Mouse (Mus musculus): Measurements from ENCODE around the gene Slc6a4. TPM values are rescaled to one million over a fixed set of nuclear protein-coding genes. Genes with fewer than 3 reads are reported as not detected.
A peak's percentile ranks its signal among the peaks of the same experiment; 100 is the strongest.

The Slc6a4 gene
- polyA plus RNA-seq (2014; fragmentation: Nextera tagmentation; extraction: Ambion mirVana): 0.66 and 0.94 TPM in 2 replicates

- no peak for ATAC-seq (ENCODE audit: low read depth)
- Histone ChIP-seq H3K9me3 (ENCODE audit: control insufficient read depth, low read length) (no peaks in the 10 kb centered on the region), H3K36me3 (ENCODE audit: control insufficient read depth, insufficient read depth, low read length) (no peaks in the 10 kb centered on the region), H3K4me1 (ENCODE audit: control insufficient read depth, insufficient read depth, low read length) (peaks cover 9% of the 10 kb centered on the region), H3K27ac (ENCODE audit: low read depth, low read length) (no peak within 1 kb of the TSS), H3K27me3 (ENCODE audit: control insufficient read depth, insufficient read depth, low read length) (peaks cover 30% of the 10 kb centered on the region), H3K4me2 (ENCODE audit: low read depth, low read length) (peak within 1 kb of the TSS; percentile 89), H3K9ac (replicated peaks; ENCODE audit: low read depth, low read length) (peak within 1 kb of the TSS; percentile 47), H3K4me3 (ENCODE audit: low read depth, low read length) (peak within 1 kb of the TSS; percentile 39)
- WGBS: under 1% methylated on average over 48 of the region's 52 CpGs
Observed at GRCm38 (mm10) chr11:76997916-76998704, at the start of gene Slc6a4. TSS of gene Slc6a4 (plus strand) at chr11:76998603.

- Histone ChIP-seq H3K36me3 (ENCODE audit: control insufficient read depth, insufficient read depth, low read length) (peaks cover 46% of the 10 kb centered on the region), H3K9ac (replicated peaks; ENCODE audit: low read depth, low read length) (no peak overlapping the region), H3K9me3 (ENCODE audit: control insufficient read depth, low read length) (no peaks in the 10 kb centered on the region), H3K27me3 (ENCODE audit: control insufficient read depth, insufficient read depth, low read length) (no peaks in the 10 kb centered on the region), H3K4me3 (ENCODE audit: low read depth, low read length) (no peak overlapping the region), H3K4me1 (ENCODE audit: control insufficient read depth, insufficient read depth, low read length) (no peaks in the 10 kb centered on the region), H3K4me2 (ENCODE audit: low read depth, low read length) (no peak overlapping the region), H3K27ac (ENCODE audit: low read depth, low read length) (no peak overlapping the region)
- 94% methylated on average over 2 of the region's 2 CpGs for WGBS
- no peak for ATAC-seq (ENCODE audit: low read depth)
Observed at GRCm38 (mm10) chr11:76953536-76953935, 44.9 kb upstream of the Slc6a4 start.

DNA sequence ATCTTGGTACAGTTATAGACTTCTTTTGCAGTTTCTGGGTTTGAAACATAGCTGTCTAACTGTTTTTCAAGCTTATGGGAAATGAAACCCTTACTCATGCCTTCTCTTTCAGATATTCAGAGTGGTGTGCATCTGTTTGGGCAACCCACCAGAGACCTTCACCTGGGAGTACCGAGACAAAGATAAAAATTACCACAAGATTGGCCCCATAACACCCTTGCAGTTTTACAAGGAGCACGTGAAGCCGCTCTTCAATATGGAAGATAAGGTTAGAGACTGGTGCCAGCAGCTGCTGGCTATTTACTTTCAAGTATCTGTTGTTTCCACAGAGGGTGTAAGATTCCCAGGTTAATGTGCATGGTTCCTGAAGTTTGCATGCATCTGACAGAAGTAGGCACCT, 32.7 kb upstream of the Slc6a4 start:
- 96% methylated on average over 3 of the region's 3 CpGs for WGBS
- no peaks in the 10 kb centered on the region for H3K9me3 ChIP-seq (ENCODE audit: control insufficient read depth, low read length)
- no peak overlapping the region for H3K4me2 ChIP-seq (ENCODE audit: low read depth, low read length)
- no peak overlapping the region for H3K4me3 ChIP-seq (ENCODE audit: low read depth, low read length)
- no peak for ATAC-seq (ENCODE audit: low read depth)
- H3K9ac ChIP-seq (replicated peaks; ENCODE audit: low read depth, low read length): no peak overlapping the region
- no peaks in the 10 kb centered on the region for H3K4me1 ChIP-seq (ENCODE audit: control insufficient read depth, insufficient read depth, low read length)
- no peaks in the 10 kb centered on the region for H3K27me3 ChIP-seq (ENCODE audit: control insufficient read depth, insufficient read depth, low read length)
- no peak overlapping the region for H3K27ac ChIP-seq (ENCODE audit: low read depth, low read length)
- H3K36me3 ChIP-seq (ENCODE audit: control insufficient read depth, insufficient read depth, low read length): peaks cover 46% of the 10 kb centered on the region

DNA sequence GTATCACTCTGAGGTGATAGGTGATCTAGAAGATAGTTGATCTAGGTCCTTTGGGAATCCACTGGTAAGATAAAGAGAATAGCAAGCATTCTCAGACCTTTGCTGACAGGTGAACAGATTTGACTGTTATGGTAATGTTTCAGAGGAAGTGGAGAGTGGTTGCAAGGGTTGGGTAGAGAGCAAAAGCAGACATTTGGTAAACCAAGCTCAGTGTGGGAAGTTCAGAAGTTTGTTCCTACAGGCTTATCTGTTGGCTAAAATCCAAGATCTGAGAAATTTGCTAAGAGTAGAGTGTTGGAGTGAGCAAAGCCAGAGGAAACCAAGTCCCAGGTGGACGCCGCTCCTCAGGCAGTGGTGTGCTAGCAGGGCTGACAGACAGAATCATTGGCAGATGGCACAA, 28.1 kb upstream of the Slc6a4 start:
- H3K4me2 ChIP-seq (ENCODE audit: low read depth, low read length): no peak overlapping the region
- no peak overlapping the region for H3K9ac ChIP-seq (replicated peaks; ENCODE audit: low read depth, low read length)
- no peaks in the 10 kb centered on the region for H3K9me3 ChIP-seq (ENCODE audit: control insufficient read depth, low read length)
- H3K27me3 ChIP-seq (ENCODE audit: control insufficient read depth, insufficient read depth, low read length): no peaks in the 10 kb centered on the region
- WGBS: 98% methylated on average over 2 of the region's 2 CpGs
- ATAC-seq (ENCODE audit: low read depth): no peak
- H3K4me1 ChIP-seq (ENCODE audit: control insufficient read depth, insufficient read depth, low read length): no peaks in the 10 kb centered on the region
- no peak overlapping the region for H3K4me3 ChIP-seq (ENCODE audit: low read depth, low read length)
- no peak overlapping the region for H3K27ac ChIP-seq (ENCODE audit: low read depth, low read length)
- peaks cover 70% of the 10 kb centered on the region for H3K36me3 ChIP-seq (ENCODE audit: control insufficient read depth, insufficient read depth, low read length)

DNA sequence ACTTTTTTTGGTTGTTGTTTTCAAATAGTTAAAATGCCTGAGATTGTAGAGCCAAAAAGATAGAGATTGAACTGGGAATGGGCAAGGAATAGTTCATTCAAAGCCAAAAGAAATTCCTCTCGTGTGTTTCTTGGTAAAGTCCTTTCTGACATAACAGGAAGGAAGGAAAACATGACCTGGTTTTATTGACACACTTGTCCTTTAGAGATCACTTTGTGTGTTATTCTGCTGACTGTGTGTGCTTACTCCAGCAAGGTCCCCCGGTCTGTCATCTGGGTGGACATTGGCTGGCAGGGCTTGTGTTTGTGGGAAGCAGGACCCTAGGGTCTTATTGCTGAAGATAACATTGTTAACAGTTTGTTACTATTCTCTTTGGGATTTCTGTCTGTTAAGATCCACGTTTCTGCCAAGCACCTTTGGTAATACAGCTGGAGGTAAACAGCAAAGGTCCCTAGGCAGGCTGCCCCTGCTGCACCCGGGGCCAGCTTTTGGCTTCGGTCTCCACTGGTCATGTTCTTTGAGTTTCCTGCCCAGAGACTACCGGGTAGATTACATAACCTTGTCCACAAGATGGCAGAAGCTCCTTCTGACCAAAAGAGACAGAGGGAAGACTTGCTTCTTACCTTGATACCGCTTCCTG, 23.6 kb upstream of the Slc6a4 start:
- H3K27me3 ChIP-seq (ENCODE audit: control insufficient read depth, insufficient read depth, low read length): no peaks in the 10 kb centered on the region
- 92% methylated on average over 7 of the region's 7 CpGs for WGBS
- no peak overlapping the region for H3K27ac ChIP-seq (ENCODE audit: low read depth, low read length)
- no peaks in the 10 kb centered on the region for H3K9me3 ChIP-seq (ENCODE audit: control insufficient read depth, low read length)
- no peak overlapping the region for H3K9ac ChIP-seq (replicated peaks; ENCODE audit: low read depth, low read length)
- H3K4me1 ChIP-seq (ENCODE audit: control insufficient read depth, insufficient read depth, low read length): no peaks in the 10 kb centered on the region
- H3K36me3 ChIP-seq (ENCODE audit: control insufficient read depth, insufficient read depth, low read length): peaks cover 44% of the 10 kb centered on the region
- no peak overlapping the region for H3K4me2 ChIP-seq (ENCODE audit: low read depth, low read length)
- ATAC-seq (ENCODE audit: low read depth): no peak
- no peak overlapping the region for H3K4me3 ChIP-seq (ENCODE audit: low read depth, low read length)

DNA sequence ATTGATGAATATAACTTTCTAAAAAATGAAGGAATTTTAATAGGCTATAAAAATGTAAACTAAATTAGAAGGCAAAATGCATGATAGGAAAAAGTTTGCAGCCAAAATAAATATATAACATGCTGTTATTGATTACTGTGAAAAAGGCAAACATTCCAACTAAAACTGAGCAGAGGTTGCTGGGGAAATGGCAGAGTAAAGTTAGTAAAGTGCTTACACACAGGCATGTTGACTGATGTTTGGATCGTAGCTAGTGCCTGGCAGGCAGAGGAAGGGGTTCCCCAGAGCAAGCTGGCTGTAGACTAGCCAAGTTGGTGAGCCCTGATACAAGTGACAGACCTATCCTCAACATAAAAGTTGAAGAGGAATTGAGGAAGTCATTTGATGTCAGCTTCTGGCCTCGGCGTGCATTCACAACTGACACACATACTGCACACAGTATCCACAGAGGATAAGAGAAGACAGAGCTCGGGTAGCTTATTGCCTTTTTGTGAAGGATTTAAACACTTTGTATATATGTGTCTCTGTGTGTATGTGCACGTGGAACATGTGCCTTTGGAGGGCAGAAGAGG, 16.7 kb upstream of the Slc6a4 start:
- peaks cover 29% of the 10 kb centered on the region for H3K36me3 ChIP-seq (ENCODE audit: control insufficient read depth, insufficient read depth, low read length)
- H3K4me3 ChIP-seq (ENCODE audit: low read depth, low read length): no peak overlapping the region
- WGBS: 91% methylated on average over 5 of the region's 5 CpGs
- H3K27me3 ChIP-seq (ENCODE audit: control insufficient read depth, insufficient read depth, low read length): no peaks in the 10 kb centered on the region
- ATAC-seq (ENCODE audit: low read depth): no peak
- no peaks in the 10 kb centered on the region for H3K4me1 ChIP-seq (ENCODE audit: control insufficient read depth, insufficient read depth, low read length)
- H3K27ac ChIP-seq (ENCODE audit: low read depth, low read length): no peak overlapping the region
- H3K9ac ChIP-seq (replicated peaks; ENCODE audit: low read depth, low read length): no peak overlapping the region
- no peak overlapping the region for H3K4me2 ChIP-seq (ENCODE audit: low read depth, low read length)
- H3K9me3 ChIP-seq (ENCODE audit: control insufficient read depth, low read length): no peaks in the 10 kb centered on the region

GRCm38 (mm10) chr11:76982415-76982814, 16.0 kb upstream of the Slc6a4 start:
- no peak overlapping the region for H3K27ac ChIP-seq (ENCODE audit: low read depth, low read length)
- H3K9me3 ChIP-seq (ENCODE audit: control insufficient read depth, low read length): no peaks in the 10 kb centered on the region
- H3K4me3 ChIP-seq (ENCODE audit: low read depth, low read length): no peak overlapping the region
- no peak for ATAC-seq (ENCODE audit: low read depth)
- WGBS: 90% methylated on average over 4 of the region's 4 CpGs
- no peaks in the 10 kb centered on the region for H3K27me3 ChIP-seq (ENCODE audit: control insufficient read depth, insufficient read depth, low read length)
- H3K36me3 ChIP-seq (ENCODE audit: control insufficient read depth, insufficient read depth, low read length): peaks cover 36% of the 10 kb centered on the region
- no peak overlapping the region for H3K9ac ChIP-seq (replicated peaks; ENCODE audit: low read depth, low read length)
- no peaks in the 10 kb centered on the region for H3K4me1 ChIP-seq (ENCODE audit: control insufficient read depth, insufficient read depth, low read length)
- H3K4me2 ChIP-seq (ENCODE audit: low read depth, low read length): no peak overlapping the region

DNA sequence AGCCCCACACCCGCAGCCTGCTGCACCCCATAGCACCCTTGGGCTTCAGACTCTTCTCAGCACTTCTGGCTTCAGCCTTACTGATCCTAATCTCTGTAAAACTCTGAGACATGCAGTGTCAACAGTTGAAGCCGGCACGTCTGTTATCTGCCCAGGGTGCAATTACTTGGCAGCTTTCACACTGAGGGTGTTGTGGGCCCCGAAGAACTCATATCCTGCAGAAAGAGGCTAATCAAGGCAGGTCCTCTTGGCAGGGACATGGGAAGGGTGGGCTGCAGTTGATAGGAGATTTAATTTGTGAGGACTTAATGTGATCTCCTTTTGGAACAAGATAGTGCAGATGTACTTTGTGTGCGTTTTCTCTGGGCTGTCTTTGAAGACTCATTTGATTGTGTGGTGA, 14.8 kb upstream of the Slc6a4 start:
- no peak overlapping the region for H3K4me3 ChIP-seq (ENCODE audit: low read depth, low read length)
- H3K4me1 ChIP-seq (ENCODE audit: control insufficient read depth, insufficient read depth, low read length): no peaks in the 10 kb centered on the region
- H3K27me3 ChIP-seq (ENCODE audit: control insufficient read depth, insufficient read depth, low read length): no peaks in the 10 kb centered on the region
- 91% methylated on average over 5 of the region's 5 CpGs for WGBS
- H3K27ac ChIP-seq (ENCODE audit: low read depth, low read length): no peak overlapping the region
- H3K4me2 ChIP-seq (ENCODE audit: low read depth, low read length): no peak overlapping the region
- peaks cover 36% of the 10 kb centered on the region for H3K36me3 ChIP-seq (ENCODE audit: control insufficient read depth, insufficient read depth, low read length)
- ATAC-seq (ENCODE audit: low read depth): no peak
- no peak overlapping the region for H3K9ac ChIP-seq (replicated peaks; ENCODE audit: low read depth, low read length)
- H3K9me3 ChIP-seq (ENCODE audit: control insufficient read depth, low read length): no peaks in the 10 kb centered on the region

DNA sequence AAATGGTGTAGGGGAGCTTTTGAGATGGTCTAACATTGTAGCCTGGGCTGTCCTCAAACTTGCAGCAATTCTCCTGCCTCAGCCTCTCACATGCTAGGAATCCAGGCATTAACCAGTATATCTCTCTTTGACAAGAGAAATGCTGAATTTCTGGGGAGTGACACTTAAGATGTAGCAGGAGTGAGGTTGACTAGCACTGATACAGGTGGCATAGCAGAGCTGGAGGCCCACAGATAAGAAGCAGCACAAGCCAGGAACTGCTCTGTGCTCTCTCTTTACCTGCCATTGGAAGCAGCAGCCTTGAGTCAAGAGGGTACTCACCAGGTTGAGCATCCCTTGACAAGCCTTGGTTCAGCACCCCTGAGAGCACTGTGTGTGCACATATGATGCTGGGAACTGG, 14.2 kb upstream of the Slc6a4 start:
- peaks cover 36% of the 10 kb centered on the region for H3K36me3 ChIP-seq (ENCODE audit: control insufficient read depth, insufficient read depth, low read length)
- no peak overlapping the region for H3K9ac ChIP-seq (replicated peaks; ENCODE audit: low read depth, low read length)
- no peaks in the 10 kb centered on the region for H3K4me1 ChIP-seq (ENCODE audit: control insufficient read depth, insufficient read depth, low read length)
- H3K4me3 ChIP-seq (ENCODE audit: low read depth, low read length): no peak overlapping the region
- H3K4me2 ChIP-seq (ENCODE audit: low read depth, low read length): no peak overlapping the region
- no peaks in the 10 kb centered on the region for H3K27me3 ChIP-seq (ENCODE audit: control insufficient read depth, insufficient read depth, low read length)
- H3K9me3 ChIP-seq (ENCODE audit: control insufficient read depth, low read length): no peaks in the 10 kb centered on the region
- ATAC-seq (ENCODE audit: low read depth): no peak
- no peak overlapping the region for H3K27ac ChIP-seq (ENCODE audit: low read depth, low read length)
